Mouse (Mus musculus): Measurements from ENCODE around the gene Vmn1r42. TPM values are rescaled to one million over a fixed set of nuclear protein-coding genes. Genes with fewer than 3 reads are reported as not detected.

The Vmn1r42 gene
- polyA plus RNA-seq, 1 experiment, result not detected

GRCm38 (mm10) chr6:89859839-89860238, 16.4 kb downstream of the Vmn1r42 start:
- 38% methylated on average over 2 of the region's 2 CpGs for WGBS
- no peak overlapping the region for H3K27ac ChIP-seq (ENCODE audit: insufficient read depth, low read depth, low read length)
- H3K4me3 ChIP-seq (ENCODE audit: low read depth, low read length), result no peak overlapping the region
- no peaks in the 10 kb centered on the region for H3K4me1 ChIP-seq (ENCODE audit: control insufficient read depth, insufficient read depth, insufficient read length, low read length)
- TF ChIP-seq POLR2A (IDR thresholded peaks at IDR 0.05; ENCODE audit: low read depth, low read length) (no peak), CTCF (IDR thresholded peaks at IDR 0.05; ENCODE audit: extremely low read depth, insufficient read length, insufficient replicate concordance, low read depth, low read length) (no peak)
- no peaks in the 10 kb centered on the region for H3K27me3 ChIP-seq (ENCODE audit: control insufficient read depth, insufficient read depth, low read length)
- no peaks in the 10 kb centered on the region for H3K36me3 ChIP-seq (ENCODE audit: control insufficient read depth, insufficient read depth, low read length)

DNA sequence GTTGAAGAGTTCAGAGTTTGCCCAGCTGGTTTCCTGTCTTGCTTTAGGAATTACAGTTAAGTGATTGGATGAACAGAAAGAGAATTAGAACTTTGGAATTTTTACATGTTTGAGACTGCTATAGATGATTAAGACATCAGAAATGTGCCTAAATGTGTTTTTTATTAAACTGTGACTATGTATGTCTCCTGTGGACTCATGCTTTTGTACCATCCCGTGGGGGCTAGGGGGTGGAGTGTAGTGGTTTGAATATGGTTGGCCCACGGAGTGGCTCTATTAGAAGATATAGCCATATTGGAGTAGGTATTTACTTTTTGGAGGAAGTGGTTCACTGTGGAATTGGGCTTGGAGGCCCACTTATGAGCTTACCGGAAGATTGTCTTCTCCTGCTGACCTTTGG, 18.7 kb downstream of the Vmn1r42 start:
- Histone ChIP-seq H3K36me3 (ENCODE audit: control insufficient read depth, insufficient read depth, low read length) (no peaks in the 10 kb centered on the region), H3K4me3 (ENCODE audit: low read depth, low read length) (no peak overlapping the region), H3K27ac (ENCODE audit: insufficient read depth, low read depth, low read length) (no peak overlapping the region), H3K4me1 (ENCODE audit: control insufficient read depth, insufficient read depth, insufficient read length, low read length) (no peaks in the 10 kb centered on the region), H3K27me3 (ENCODE audit: control insufficient read depth, insufficient read depth, low read length) (no peaks in the 10 kb centered on the region)
- TF ChIP-seq POLR2A (IDR thresholded peaks at IDR 0.05; ENCODE audit: low read depth, low read length), result no peak
- TF ChIP-seq CTCF (IDR thresholded peaks at IDR 0.05; ENCODE audit: extremely low read depth, insufficient read length, insufficient replicate concordance, low read depth, low read length), result no peak
- WGBS, result 71% methylated on average over 3 of the region's 3 CpGs

Other genes starting within 250 kb of the Vmn1r42 start
- gene Txnrd3, start 232.4 kb downstream of the Vmn1r42 start, polyA plus RNA-seq (2012; rRNA removed), result 2.6 and 4.3 TPM in 2 replicates
- not detected in 2 replicates for gene Vmn1r40, start 168.9 kb downstream of the Vmn1r42 start, polyA plus RNA-seq (2012; rRNA removed)
- not detected in 2 replicates for gene Vmn1r41, start 135.6 kb downstream of the Vmn1r42 start, polyA plus RNA-seq (2012; rRNA removed)
- 0.01 TPM in 1 of 2 replicates, not detected in the other for gene Vmn1r43, start within 50 bp of the Vmn1r42 start, polyA plus RNA-seq (2012; rRNA removed)
- gene Vmn1r44, start 7.2 kb upstream of the Vmn1r42 start, polyA plus RNA-seq (2012; rRNA removed), result not detected in 2 replicates
- not detected in 2 replicates for gene Vmn1r45, start 64.2 kb upstream of the Vmn1r42 start, polyA plus RNA-seq (2012; rRNA removed)
- gene Vmn1r46, start 92.9 kb upstream of the Vmn1r42 start, polyA plus RNA-seq (2012; rRNA removed), result not detected in 2 replicates
- not detected in 2 replicates for gene Vmn1r47, start 139.7 kb upstream of the Vmn1r42 start, polyA plus RNA-seq (2012; rRNA removed)
- gene Vmn1r48, start 160.4 kb upstream of the Vmn1r42 start, polyA plus RNA-seq (2012; rRNA removed), result not detected in 2 replicates
- gene Vmn1r49, start 202.1 kb upstream of the Vmn1r42 start, polyA plus RNA-seq (2012; rRNA removed), result not detected in 2 replicates
- not detected in 2 replicates for gene Vmn1r50, start 225.0 kb upstream of the Vmn1r42 start, polyA plus RNA-seq (2012; rRNA removed)
- not detected in 2 replicates for gene Vmn1r51, start 246.2 kb upstream of the Vmn1r42 start, polyA plus RNA-seq (2012; rRNA removed)

All from small intestine, adult 2 months (tissue).